Mouse (Mus musculus) liver, embryonic 13.5 days (tissue): ENCODE results near the gene Kdm5a. TPM values are rescaled to one million over a fixed set of nuclear protein-coding genes. Genes with fewer than 3 reads are reported as not detected.

Experiments used
- ATAC-seq: fragments of 200-750 bp; cut with Nextera tagmentation; 2 replicates; pipeline ENCODE4 v1.8.0; 2017; ENCODE audit warnings: low read depth, mild to moderate bottlenecking, moderate number of reproducible peaks, moderate library complexity
- DNase-seq: peaks from one replicate; pipeline ENCODE4 v3.0.0; 2022
- H3K27ac ChIP-seq: fragments of 300-500 bp; sonication (generic); 2 replicates; pipeline ENCODE4 v1.5.1; 2015; ENCODE audit warnings: moderate library complexity, mild to moderate bottlenecking, inconsistent platforms
- H3K27me3 ChIP-seq: fragments of 300-500 bp; sonication (generic); 2 replicates; pipeline ENCODE4 v1.6.1; 2015; ENCODE audit warnings: mild to moderate bottlenecking, inconsistent platforms
- H3K36me3 ChIP-seq: fragments of 300-500 bp; sonication (generic); 2 replicates; pipeline ENCODE4 v1.6.1; 2015; ENCODE audit warnings: mild to moderate bottlenecking, inconsistent platforms
- H3K4me1 ChIP-seq: fragments of 300-500 bp; sonication (generic); replicated peaks from 2 replicates; pipeline ENCODE4 v1.6.1; 2015; ENCODE audit warnings: inconsistent platforms
- H3K4me2 ChIP-seq: fragments of 300-500 bp; sonication (generic); 2 replicates; pipeline ENCODE4 v1.6.1; 2015; ENCODE audit warnings: inconsistent platforms, mild to moderate bottlenecking, moderate library complexity
- H3K4me3 ChIP-seq: fragments of 300-500 bp; sonication (generic); replicated peaks from 2 replicates; pipeline ENCODE4 v1.5.1; 2015; ENCODE audit warnings: mild to moderate bottlenecking, inconsistent platforms
- H3K9ac ChIP-seq: fragments of 300-500 bp; sonication (generic); 2 replicates; pipeline ENCODE4 v1.6.1; 2015; ENCODE audit warnings: mild to moderate bottlenecking, inconsistent platforms
- H3K9me3 ChIP-seq: fragments of 300-500 bp; sonication (generic); replicated peaks from 2 replicates; pipeline ENCODE4 v1.6.1; 2016; ENCODE audit warnings: inconsistent platforms
- WGBS: fragments of 180-500 bp; shearing (Covaris S2); methylation state at CpG from one replicate; pipeline ENCODE4 v1.1.7; 2015; ENCODE audit not compliant: insufficient replicate concordance; 5-methylcytosine and 5-hydroxymethylcytosine counted together
- polyA plus RNA-seq: library from polyadenylated mRNA; unstranded; fragments of >200 nt; fragmentation: Nextera tagmentation; extraction: Ambion mirVana; gene quantifications from 2 replicates; pipeline ENCODE4 v1.2.1, GENCODE M21; 2015

Kdm5a gene
- polyA plus RNA-seq = 21.8 and 24.9 TPM in 2 replicates

- DNase-seq = peak; percentile 87
- under 1% methylated on average over 71 of the region's 71 CpGs for WGBS
- Histone ChIP-seq H3K27me3 (no peaks in the 10 kb centered on the region), H3K9ac (peak within 1 kb of the TSS; percentile 93), H3K9me3 (no peaks in the 10 kb centered on the region), H3K4me2 (peak within 1 kb of the TSS; percentile 91), H3K36me3 (peaks cover 22% of the 10 kb centered on the region), H3K4me1 (peaks cover 24% of the 10 kb centered on the region), H3K27ac (peak within 1 kb of the TSS; percentile 93), H3K4me3 (peak within 1 kb of the TSS; percentile 99)
- peak; percentile 96 for ATAC-seq
These were observed at the start of gene Kdm5a, which contains the start of gene Ccdc77 for GRCm38 (mm10) chr6:120363688-120364522. Gene Kdm5a, plus strand, starts transcription at chr6:120364124. Gene Ccdc77, minus strand, starts transcription at chr6:120364374.

- Histone ChIP-seq H3K4me2 (no peak overlapping the region), H3K4me3 (no peak overlapping the region), H3K36me3 (peaks cover 3% of the 10 kb centered on the region), H3K4me1 (no peaks in the 10 kb centered on the region), H3K9ac (no peak overlapping the region), H3K9me3 (no peaks in the 10 kb centered on the region), H3K27me3 (no peaks in the 10 kb centered on the region), H3K27ac (no peak overlapping the region)
- no peak for ATAC-seq
- no peak for DNase-seq
- WGBS = 64% methylated on average over 11 of the region's 11 CpGs
These were observed 45.5 kb upstream of the Kdm5a start for GRCm38 (mm10) chr6:120318303-120318940.

GRCm38 (mm10) chr6:120319129-120319528 is 44.8 kb upstream of the Kdm5a start:
- Histone ChIP-seq H3K9me3 (no peaks in the 10 kb centered on the region), H3K4me2 (no peak overlapping the region), H3K36me3 (peaks cover 10% of the 10 kb centered on the region), H3K9ac (no peak overlapping the region), H3K4me3 (no peak overlapping the region), H3K27ac (no peak overlapping the region), H3K4me1 (no peaks in the 10 kb centered on the region), H3K27me3 (no peaks in the 10 kb centered on the region)
- DNase-seq = no peak
- 79% methylated on average over 9 of the region's 9 CpGs for WGBS
- ATAC-seq = no peak

- H3K4me3 ChIP-seq = no peak overlapping the region
- no peak overlapping the region for H3K27ac ChIP-seq
- no peak overlapping the region for H3K9ac ChIP-seq
- no peaks in the 10 kb centered on the region for H3K27me3 ChIP-seq
- no peak for DNase-seq
- H3K36me3 ChIP-seq = peaks cover 21% of the 10 kb centered on the region
- WGBS = 69% methylated on average over 2 of the region's 2 CpGs
- no peak overlapping the region for H3K4me2 ChIP-seq
- H3K9me3 ChIP-seq = no peaks in the 10 kb centered on the region
- no peaks in the 10 kb centered on the region for H3K4me1 ChIP-seq
- no peak for ATAC-seq
These were observed 43.6 kb upstream of the Kdm5a start for GRCm38 (mm10) chr6:120320369-120320768.

- H3K4me2 ChIP-seq = no peak overlapping the region
- H3K4me3 ChIP-seq = no peak overlapping the region
- H3K27ac ChIP-seq = no peak overlapping the region
- no peaks in the 10 kb centered on the region for H3K9me3 ChIP-seq
- H3K36me3 ChIP-seq = peaks cover 40% of the 10 kb centered on the region
- 34% methylated on average over 6 of the region's 6 CpGs for WGBS
- no peak overlapping the region for H3K9ac ChIP-seq
- H3K4me1 ChIP-seq = no peaks in the 10 kb centered on the region
- ATAC-seq (no peak), DNase-seq (peak; percentile 39)
- H3K27me3 ChIP-seq = no peaks in the 10 kb centered on the region
These were observed 39.5 kb upstream of the Kdm5a start for GRCm38 (mm10) chr6:120324295-120324927.

GRCm38 (mm10) chr6:120332351-120332750 is 31.6 kb upstream of the Kdm5a start:
- H3K27ac ChIP-seq = no peak overlapping the region
- 73% methylated on average over 2 of the region's 2 CpGs for WGBS
- no peaks in the 10 kb centered on the region for H3K4me1 ChIP-seq
- no peak overlapping the region for H3K4me2 ChIP-seq
- H3K4me3 ChIP-seq = no peak overlapping the region
- H3K36me3 ChIP-seq = peaks cover 91% of the 10 kb centered on the region
- ATAC-seq (no peak), DNase-seq (no peak)
- no peaks in the 10 kb centered on the region for H3K9me3 ChIP-seq
- H3K9ac ChIP-seq = no peak overlapping the region
- no peaks in the 10 kb centered on the region for H3K27me3 ChIP-seq

GRCm38 (mm10) chr6:120343992-120344391 is 19.9 kb upstream of the Kdm5a start:
- Histone ChIP-seq H3K4me1 (no peaks in the 10 kb centered on the region), H3K9ac (no peak overlapping the region), H3K27ac (no peak overlapping the region), H3K27me3 (no peaks in the 10 kb centered on the region), H3K36me3 (peaks cover 97% of the 10 kb centered on the region), H3K4me2 (no peak overlapping the region), H3K4me3 (no peak overlapping the region), H3K9me3 (no peaks in the 10 kb centered on the region)
- DNase-seq (no peak), ATAC-seq (no peak)
- WGBS = 63% methylated on average over 1 of the region's 1 CpGs

- WGBS = 76% methylated on average over 3 of the region's 3 CpGs
- H3K27ac ChIP-seq = no peak overlapping the region
These were observed 14.9 kb upstream of the Kdm5a start for GRCm38 (mm10) chr6:120349018-120349417.

GRCm38 (mm10) chr6:120356478-120356877 is 7.4 kb upstream of the Kdm5a start:
- H3K4me2 ChIP-seq = peak overlapping the region; percentile 75
- peak overlapping the region; percentile 83 for H3K9ac ChIP-seq
- ATAC-seq (no peak), DNase-seq (no peak)
- H3K27me3 ChIP-seq = no peaks in the 10 kb centered on the region
- peaks cover 21% of the 10 kb centered on the region for H3K4me1 ChIP-seq
- H3K36me3 ChIP-seq = peaks cover 20% of the 10 kb centered on the region
- peak overlapping the region; percentile 95 for H3K27ac ChIP-seq
- H3K9me3 ChIP-seq = no peaks in the 10 kb centered on the region
- 21% methylated on average over 5 of the region's 5 CpGs for WGBS
- peak overlapping the region; percentile 75 for H3K4me3 ChIP-seq

More at GRCm38 (mm10) chr6:120349018-120349417, 14.9 kb upstream of the Kdm5a start:
- ATAC-seq (no peak), DNase-seq (no peak)
- Histone ChIP-seq H3K9ac (no peak overlapping the region), H3K4me2 (no peak overlapping the region), H3K9me3 (no peaks in the 10 kb centered on the region), H3K4me1 (no peaks in the 10 kb centered on the region), H3K4me3 (no peak overlapping the region), H3K36me3 (peaks cover 87% of the 10 kb centered on the region), H3K27me3 (no peaks in the 10 kb centered on the region)

- Histone ChIP-seq H3K27me3 (no peaks in the 10 kb centered on the region), H3K4me2 (peak overlapping the region; percentile 75), H3K9ac (peak overlapping the region; percentile 83), H3K4me1 (peaks cover 22% of the 10 kb centered on the region), H3K36me3 (peaks cover 18% of the 10 kb centered on the region), H3K4me3 (peak overlapping the region; percentile 75), H3K27ac (peak overlapping the region; percentile 95), H3K9me3 (no peaks in the 10 kb centered on the region)
- DNase-seq = peak; percentile 88
- ATAC-seq = peak; percentile 99
- WGBS = under 1% methylated on average over 31 of the region's 31 CpGs
These were observed 6.7 kb upstream of the Kdm5a start for GRCm38 (mm10) chr6:120356951-120357945.
